Mouse (Mus musculus) thymus, adult 2 months (tissue): ENCODE measurements around the gene Ubash3a.

ENCODE experiments used
- CTCF ChIP-seq: fragments of 200-500 bp; IDR thresholded peaks from 2 replicates; pipeline ENCODE4 v1.5.1; 2012; ENCODE audit warnings: mild to moderate bottlenecking, control low read depth, low read length, moderate library complexity, borderline replicate concordance; ENCODE audit not compliant: control insufficient read depth, poor library complexity, insufficient read depth; ENCODE audit errors: extremely low read depth
- POLR2A ChIP-seq: fragments of 200-500 bp; IDR thresholded peaks from 2 replicates; pipeline ENCODE4 v1.6.1; 2012; ENCODE audit warnings: mild to moderate bottlenecking, low read length, control low read depth, moderate library complexity; ENCODE audit not compliant: control insufficient read depth, poor library complexity, insufficient read depth; ENCODE audit errors: extremely low read depth

- TF ChIP-seq CTCF (no peak), POLR2A (no peak)
Measured at GRCm38 (mm10) chr17:31196283-31196682, 11.4 kb upstream of the Ubash3a start.
